Comparison of ENCODE assay signal across 10 mouse cellular contexts in genomic region chrX:71053246-71053645, GRCm38 (mm10). TPM values are rescaled to one million over a fixed set of nuclear protein-coding genes. Genes with fewer than 3 reads are reported as not detected.
DNase-seq lines count a peak whose midpoint lies in the region; ATAC-seq lines count a peak whose summit lies in the region.
"Had no signal": no experiment of that assay in that cellular context is flagged by ENCODE, and none has a peak within 500 bp of the region (broad histone marks: within the 10 kb centered on the region; RNA-seq: fewer than 3 reads in every experiment).

No protein-coding gene starts in this region.

- H3K9ac ChIP-seq in heart, embryonic 13.5 days = no peak overlapping the region
- no peak overlapping the region for H3K9ac ChIP-seq in hindbrain, embryonic 11.5 days (ENCODE audit: low read depth, low read length)
- no peak overlapping the region for H3K9ac ChIP-seq in midbrain, embryonic 16.5 days (ENCODE audit: low read depth, low read length)
- no peak overlapping the region for H3K9ac ChIP-seq in kidney, embryonic 14.5 days (ENCODE audit: low read depth, low read length)
- H3K9ac ChIP-seq: limb, embryonic 12.5 days; lung, embryonic 14.5 days had no signal

- DNase-seq in heart, adult 8-10 months (ENCODE audit: low spot score) = no peak
- DNase-seq in forebrain, embryonic 10.5 days (ENCODE audit: extremely low spot score, low spot score) = no peak
- peak; percentile 1 for DNase-seq in hindbrain, embryonic 11.5 days (ENCODE audit: low spot score)
- DNase-seq in ovary, postnatal 10 days (ENCODE audit: low spot score) = no peak
- no peak for DNase-seq in adrenal gland, postnatal 4 days (ENCODE audit: low spot score in 2 of 2)

- H3K36me3 ChIP-seq in heart, embryonic 13.5 days = no peaks in the 10 kb centered on the region
- no peaks in the 10 kb centered on the region for H3K36me3 ChIP-seq in forebrain, embryonic 10.5 days (replicated peaks)
- H3K36me3 ChIP-seq in hindbrain, embryonic 11.5 days (ENCODE audit: control insufficient read depth, insufficient read depth, low read length) = no peaks in the 10 kb centered on the region
- no peaks in the 10 kb centered on the region for H3K36me3 ChIP-seq in midbrain, embryonic 16.5 days (ENCODE audit: control insufficient read depth, insufficient read depth, low read length)
- no peaks in the 10 kb centered on the region for H3K36me3 ChIP-seq in kidney, embryonic 14.5 days (ENCODE audit: control insufficient read depth, insufficient read depth, low read length)
- H3K36me3 ChIP-seq: limb, embryonic 12.5 days had no signal

- peak overlapping the region; percentile 76 for H3K4me2 ChIP-seq in heart, embryonic 13.5 days
- no peak overlapping the region for H3K4me2 ChIP-seq in hindbrain, embryonic 11.5 days (replicated peaks; ENCODE audit: low read depth, low read length)
- peak overlapping the region; percentile 69 for H3K4me2 ChIP-seq in midbrain, embryonic 16.5 days (ENCODE audit: low read length)
- no peak overlapping the region for H3K4me2 ChIP-seq in kidney, embryonic 14.5 days (replicated peaks; ENCODE audit: low read depth, low read length)

- no peak overlapping the region for H3K4me3 ChIP-seq in heart, embryonic 13.5 days
- peak overlapping the region; percentile 60 for H3K4me3 ChIP-seq in forebrain, embryonic 10.5 days
- no peak overlapping the region for H3K4me3 ChIP-seq in hindbrain, embryonic 11.5 days (ENCODE audit: low read depth, low read length)
- H3K4me3 ChIP-seq in midbrain, embryonic 16.5 days (ENCODE audit: low read depth, low read length) = no peak overlapping the region
- H3K4me3 ChIP-seq in kidney, embryonic 14.5 days (ENCODE audit: low read length) = no peak overlapping the region
- H3K4me3 ChIP-seq: limb, embryonic 12.5 days had no signal

- no peak for ATAC-seq in heart, embryonic 13.5 days (ENCODE audit: extremely low read depth, insufficient number of reproducible peaks, low FRiP score, low TSS enrichment)
- no peak for ATAC-seq in hindbrain, embryonic 11.5 days (ENCODE audit: low FRiP score)
- ATAC-seq in midbrain, embryonic 16.5 days = no peak
- no peak for ATAC-seq in kidney, embryonic 14.5 days (ENCODE audit: low FRiP score, low TSS enrichment)

- no peak overlapping the region for H3K27ac ChIP-seq in heart, embryonic 13.5 days (replicated peaks)
- H3K27ac ChIP-seq in forebrain, embryonic 10.5 days = peak overlapping the region; percentile 89; the same call in 1 of the 2 replicates
- no peak overlapping the region for H3K27ac ChIP-seq in hindbrain, embryonic 11.5 days (ENCODE audit: low read depth, low read length)
- no peak overlapping the region for H3K27ac ChIP-seq in midbrain, embryonic 16.5 days (ENCODE audit: low read length)
- no peak overlapping the region for H3K27ac ChIP-seq in kidney, embryonic 14.5 days (ENCODE audit: low read depth, low read length)
- H3K27ac ChIP-seq: limb, embryonic 12.5 days had no signal

- H3K4me1 ChIP-seq in heart, embryonic 13.5 days = peaks cover 10% of the 10 kb centered on the region; the same call in 1 of the 2 replicates
- H3K4me1 ChIP-seq in forebrain, embryonic 10.5 days = peaks cover 32% of the 10 kb centered on the region
- H3K4me1 ChIP-seq in hindbrain, embryonic 11.5 days (replicated peaks; ENCODE audit: control insufficient read depth, insufficient read depth, low read length) = no peaks in the 10 kb centered on the region
- 0 out of 2 replicates have a peak, but pooled peaks cover 3% of the 10 kb centered on the region for H3K4me1 ChIP-seq in midbrain, embryonic 16.5 days (ENCODE audit: control insufficient read depth, insufficient read depth, low read length)
- no peaks in the 10 kb centered on the region for H3K4me1 ChIP-seq in kidney, embryonic 14.5 days (ENCODE audit: control insufficient read depth, insufficient read depth, low read length)
- H3K4me1 ChIP-seq: limb, embryonic 12.5 days had no signal

- H3K9me3 ChIP-seq in heart, embryonic 13.5 days = no peaks in the 10 kb centered on the region
- H3K9me3 ChIP-seq in forebrain, embryonic 10.5 days = no peaks in the 10 kb centered on the region
- no peaks in the 10 kb centered on the region for H3K9me3 ChIP-seq in hindbrain, embryonic 11.5 days (ENCODE audit: control insufficient read depth, low read length)
- no peaks in the 10 kb centered on the region for H3K9me3 ChIP-seq in midbrain, embryonic 16.5 days (replicated peaks; ENCODE audit: control insufficient read depth, low read length, poor library complexity, severe bottlenecking)
- H3K9me3 ChIP-seq in kidney, embryonic 14.5 days (ENCODE audit: control insufficient read depth, low read length) = no peaks in the 10 kb centered on the region
- H3K9me3 ChIP-seq: limb, embryonic 12.5 days had no signal

- H3K27me3 ChIP-seq in heart, embryonic 13.5 days (replicated peaks) = peaks cover 6% of the 10 kb centered on the region; the same call in 1 of the 2 replicates
- peaks cover 60% of the 10 kb centered on the region for H3K27me3 ChIP-seq in forebrain, embryonic 10.5 days (ENCODE audit: poor library complexity, severe bottlenecking)
- H3K27me3 ChIP-seq in hindbrain, embryonic 11.5 days (ENCODE audit: control insufficient read depth, insufficient read depth, low read length) = peaks cover 6% of the 10 kb centered on the region; the same call in 1 of the 2 replicates
- no peaks in the 10 kb centered on the region for H3K27me3 ChIP-seq in midbrain, embryonic 16.5 days (ENCODE audit: control insufficient read depth, insufficient read depth, low read depth, low read length)
- peaks cover 14% of the 10 kb centered on the region; the same call in 1 of the 2 replicates for H3K27me3 ChIP-seq in kidney, embryonic 14.5 days (ENCODE audit: control insufficient read depth, insufficient read depth, low read length)

- WGBS in heart, embryonic 13.5 days = 49% methylated on average over 5 of the region's 5 CpGs
- WGBS in forebrain, embryonic 10.5 days = 38% methylated on average over 5 of the region's 5 CpGs
- 37% methylated on average over 5 of the region's 5 CpGs for WGBS in hindbrain, embryonic 11.5 days
- WGBS in midbrain, embryonic 16.5 days = 30% methylated on average over 5 of the region's 5 CpGs
- WGBS in kidney, embryonic 14.5 days = 49% methylated on average over 5 of the region's 5 CpGs

RNA-seq across cellular contexts. Expression of gene Mamld1, which starts 3.2 kb away (rescaled TPM):
- polyA plus RNA-seq in heart, embryonic 13.5 days (2015; fragmentation: Nextera tagmentation; extraction: Ambion mirVana) = 2.9 and 3.1 TPM in 2 replicates
- 1 to 10 TPM; 4.2 to 5.1 (median 4.4) TPM for total RNA-seq in heart, adult 8-10 months (2022)
- 4.4 and 5.1 TPM in 2 replicates for polyA plus RNA-seq in forebrain, embryonic 10.5 days (2016; fragmentation: Nextera tagmentation; extraction: Ambion mirVana)
- polyA plus RNA-seq in hindbrain, embryonic 11.5 days (2014; fragmentation: Nextera tagmentation; extraction: Ambion mirVana) = 5.1 and 5.2 TPM in 2 replicates
- 5.8 and 6.0 TPM in 2 replicates for polyA plus RNA-seq in midbrain, embryonic 16.5 days (2015; fragmentation: Nextera tagmentation; extraction: Ambion mirVana)
- polyA plus RNA-seq in kidney, embryonic 14.5 days (2014; fragmentation: Nextera tagmentation; extraction: Ambion mirVana) = 2.8 and 3.6 TPM in 2 replicates
- 10 to 100 TPM; 18.5 to 19.4 TPM for total RNA-seq in adrenal gland, postnatal 4 days (2021)

Comparison
In these comparisons a context has a peak if more than half of its experiments do, and no peak if none do; other contexts are left out.
1. H3K4me2 ChIP-seq: peak in heart, embryonic 13.5 days (single experiment) and midbrain, embryonic 16.5 days (single experiment); none in hindbrain, embryonic 11.5 days (single experiment) and kidney, embryonic 14.5 days (single experiment).